Mouse (Mus musculus): ENCODE measurements around the gene Rexo5.

GRCm38 (mm10) chr7:119753696-119754095, 40.1 kb upstream of the Rexo5 start:
- TF ChIP-seq CTCF (IDR thresholded peaks at IDR 0.05; ENCODE audit: low read depth, low read length) (no peak), EP300 (IDR thresholded peaks at IDR 0.05; ENCODE audit: insufficient read depth, low read depth, low read length) (no peak), POLR2A (IDR thresholded peaks at IDR 0.05; ENCODE audit: insufficient read depth, low read length) (no peak)

Data from ES-Bruce4 (cell line).